Mouse (Mus musculus): ENCODE results near the gene Osbpl9. TPM values are rescaled to one million over a fixed set of nuclear protein-coding genes. Genes with fewer than 3 reads are reported as not detected.
A peak's percentile ranks its signal among the peaks of the same experiment; 100 is the strongest.

Osbpl9 gene
- polyA plus RNA-seq, 1 experiment from 2014 or later: 54.7 TPM

- Histone ChIP-seq H3K4me1 (ENCODE audit: control insufficient read depth, insufficient read depth, low read length) (peaks cover 4% of the 10 kb centered on the region; the same call in 1 of the 2 replicates), H3K27ac (replicated peaks; ENCODE audit: low read depth, low read length) (no peak overlapping the region), H3K9ac (ENCODE audit: low read depth, low read length) (no peak overlapping the region), H3K9me3 (ENCODE audit: control insufficient read depth, low read length) (no peaks in the 10 kb centered on the region), H3K4me2 (ENCODE audit: low read depth, low read length) (no peak overlapping the region), H3K36me3 (ENCODE audit: control insufficient read depth, insufficient read depth, low read length) (no peaks in the 10 kb centered on the region), H3K27me3 (replicated peaks; ENCODE audit: control insufficient read depth, insufficient read depth, low read length) (no peaks in the 10 kb centered on the region), H3K4me3 (ENCODE audit: low read depth, low read length) (no peak overlapping the region)
- DNase-seq (ENCODE audit: low spot score) (peak; percentile 15), ATAC-seq (ENCODE audit: low read depth) (no peak)
- WGBS: 49% methylated on average over 7 of the region's 7 CpGs
These were observed 34.3 kb upstream of the Osbpl9 start for GRCm38 (mm10) chr4:109236186-109236879.

- 67% methylated on average over 9 of the region's 9 CpGs for WGBS
- ATAC-seq (ENCODE audit: low read depth): no peak
These were observed 32.8 kb upstream of the Osbpl9 start for GRCm38 (mm10) chr4:109234806-109235350.

GRCm38 (mm10) chr4:109234185-109234584 is 32.1 kb upstream of the Osbpl9 start, which contains the start of gene Calr4:
Gene Calr4, plus strand, starts transcription at chr4:109234485.
- Histone ChIP-seq H3K27me3 (replicated peaks; ENCODE audit: control insufficient read depth, insufficient read depth, low read length) (no peaks in the 10 kb centered on the region), H3K27ac (replicated peaks; ENCODE audit: low read depth, low read length) (no peak within 1 kb of the TSS), H3K4me2 (ENCODE audit: low read depth, low read length) (no peak within 1 kb of the TSS), H3K9me3 (ENCODE audit: control insufficient read depth, low read length) (no peaks in the 10 kb centered on the region), H3K36me3 (ENCODE audit: control insufficient read depth, insufficient read depth, low read length) (no peaks in the 10 kb centered on the region), H3K4me1 (ENCODE audit: control insufficient read depth, insufficient read depth, low read length) (no peaks in the 10 kb centered on the region), H3K4me3 (ENCODE audit: low read depth, low read length) (no peak within 1 kb of the TSS), H3K9ac (ENCODE audit: low read depth, low read length) (no peak within 1 kb of the TSS)
- 81% methylated on average over 2 of the region's 2 CpGs for WGBS
- ATAC-seq (ENCODE audit: low read depth) (no peak), DNase-seq (ENCODE audit: low spot score) (no peak)

More at GRCm38 (mm10) chr4:109234806-109235350, 32.8 kb upstream of the Osbpl9 start:
- Histone ChIP-seq H3K4me1 (ENCODE audit: control insufficient read depth, insufficient read depth, low read length) (no peaks in the 10 kb centered on the region), H3K4me2 (ENCODE audit: low read depth, low read length) (no peak overlapping the region), H3K9me3 (ENCODE audit: control insufficient read depth, low read length) (no peaks in the 10 kb centered on the region), H3K36me3 (ENCODE audit: control insufficient read depth, insufficient read depth, low read length) (no peaks in the 10 kb centered on the region), H3K9ac (ENCODE audit: low read depth, low read length) (no peak overlapping the region), H3K4me3 (ENCODE audit: low read depth, low read length) (no peak overlapping the region), H3K27ac (replicated peaks; ENCODE audit: low read depth, low read length) (no peak overlapping the region), H3K27me3 (replicated peaks; ENCODE audit: control insufficient read depth, insufficient read depth, low read length) (no peaks in the 10 kb centered on the region)
- DNase-seq (ENCODE audit: low spot score): no peak

GRCm38 (mm10) chr4:109229766-109230279 is 27.8 kb upstream of the Osbpl9 start:
- no peak for ATAC-seq (ENCODE audit: low read depth)

GRCm38 (mm10) chr4:109226071-109226470 is 24.0 kb upstream of the Osbpl9 start:
- ATAC-seq (ENCODE audit: low read depth): no peak
- Histone ChIP-seq H3K27ac (replicated peaks; ENCODE audit: low read depth, low read length) (no peak overlapping the region), H3K9ac (ENCODE audit: low read depth, low read length) (no peak overlapping the region), H3K4me3 (ENCODE audit: low read depth, low read length) (no peak overlapping the region), H3K4me1 (ENCODE audit: control insufficient read depth, insufficient read depth, low read length) (peaks cover 9% of the 10 kb centered on the region; the same call in 1 of the 2 replicates), H3K36me3 (ENCODE audit: control insufficient read depth, insufficient read depth, low read length) (no peaks in the 10 kb centered on the region), H3K27me3 (replicated peaks; ENCODE audit: control insufficient read depth, insufficient read depth, low read length) (no peaks in the 10 kb centered on the region), H3K4me2 (ENCODE audit: low read depth, low read length) (no peak overlapping the region), H3K9me3 (ENCODE audit: control insufficient read depth, low read length) (no peaks in the 10 kb centered on the region)
- no peak for DNase-seq (ENCODE audit: low spot score)
- WGBS: 52% methylated on average over 5 of the region's 5 CpGs

More at GRCm38 (mm10) chr4:109229766-109230279, 27.8 kb upstream of the Osbpl9 start:
- Histone ChIP-seq H3K4me3 (ENCODE audit: low read depth, low read length) (no peak overlapping the region), H3K4me1 (ENCODE audit: control insufficient read depth, insufficient read depth, low read length) (peaks cover 7% of the 10 kb centered on the region; the same call in 1 of the 2 replicates), H3K4me2 (ENCODE audit: low read depth, low read length) (no peak overlapping the region), H3K27me3 (replicated peaks; ENCODE audit: control insufficient read depth, insufficient read depth, low read length) (no peaks in the 10 kb centered on the region), H3K27ac (replicated peaks; ENCODE audit: low read depth, low read length) (no peak overlapping the region), H3K9me3 (ENCODE audit: control insufficient read depth, low read length) (no peaks in the 10 kb centered on the region), H3K36me3 (ENCODE audit: control insufficient read depth, insufficient read depth, low read length) (no peaks in the 10 kb centered on the region), H3K9ac (ENCODE audit: low read depth, low read length) (no peak overlapping the region)
- no peak for DNase-seq (ENCODE audit: low spot score)
- 55% methylated on average over 7 of the region's 7 CpGs for WGBS

- 50% methylated on average over 6 of the region's 6 CpGs for WGBS
- Histone ChIP-seq H3K9me3 (ENCODE audit: control insufficient read depth, low read length) (no peaks in the 10 kb centered on the region), H3K4me3 (ENCODE audit: low read depth, low read length) (no peak overlapping the region), H3K27ac (replicated peaks; ENCODE audit: low read depth, low read length) (no peak overlapping the region; the same call in 1 of the 2 replicates), H3K4me2 (ENCODE audit: low read depth, low read length) (no peak overlapping the region), H3K9ac (ENCODE audit: low read depth, low read length) (no peak overlapping the region), H3K4me1 (ENCODE audit: control insufficient read depth, insufficient read depth, low read length) (peaks cover 9% of the 10 kb centered on the region; the same call in 1 of the 2 replicates), H3K27me3 (replicated peaks; ENCODE audit: control insufficient read depth, insufficient read depth, low read length) (no peaks in the 10 kb centered on the region), H3K36me3 (ENCODE audit: control insufficient read depth, insufficient read depth, low read length) (no peaks in the 10 kb centered on the region)
- DNase-seq (ENCODE audit: low spot score) (no peak), ATAC-seq (ENCODE audit: low read depth) (no peak)
These were observed 23.5 kb upstream of the Osbpl9 start for GRCm38 (mm10) chr4:109225606-109226005.

- no peaks in the 10 kb centered on the region for H3K36me3 ChIP-seq (ENCODE audit: control insufficient read depth, insufficient read depth, low read length)
- whole genome bisulfite sequencing: 44% methylated on average over 13 of the region's 13 CpGs
- H3K27ac ChIP-seq (replicated peaks; ENCODE audit: low read depth, low read length): peak overlapping the region; percentile 48
- no peak overlapping the region for H3K9ac ChIP-seq (ENCODE audit: low read depth, low read length)
- peak; percentile 63 for DNase-seq (ENCODE audit: low spot score)
- peaks cover 9% of the 10 kb centered on the region; the same call in 1 of the 2 replicates for H3K4me1 ChIP-seq (ENCODE audit: control insufficient read depth, insufficient read depth, low read length)
- no peak overlapping the region for H3K4me3 ChIP-seq (ENCODE audit: low read depth, low read length)
- ATAC-seq (ENCODE audit: low read depth): peak; percentile 69
- no peaks in the 10 kb centered on the region for H3K27me3 ChIP-seq (replicated peaks; ENCODE audit: control insufficient read depth, insufficient read depth, low read length)
- H3K4me2 ChIP-seq (ENCODE audit: low read depth, low read length): no peak overlapping the region
- H3K9me3 ChIP-seq (ENCODE audit: control insufficient read depth, low read length): no peaks in the 10 kb centered on the region
These were observed 22.9 kb upstream of the Osbpl9 start for GRCm38 (mm10) chr4:109224762-109225552.

- no peak for DNase-seq (ENCODE audit: low spot score)
- no peaks in the 10 kb centered on the region for H3K9me3 ChIP-seq (ENCODE audit: control insufficient read depth, low read length)
- peaks cover 9% of the 10 kb centered on the region; the same call in 1 of the 2 replicates for H3K4me1 ChIP-seq (ENCODE audit: control insufficient read depth, insufficient read depth, low read length)
- H3K4me3 ChIP-seq (ENCODE audit: low read depth, low read length): no peak overlapping the region
- H3K27ac ChIP-seq (replicated peaks; ENCODE audit: low read depth, low read length): no peak overlapping the region
- H3K4me2 ChIP-seq (ENCODE audit: low read depth, low read length): no peak overlapping the region
- no peaks in the 10 kb centered on the region for H3K27me3 ChIP-seq (replicated peaks; ENCODE audit: control insufficient read depth, insufficient read depth, low read length)
- ATAC-seq (ENCODE audit: low read depth): no peak
- H3K36me3 ChIP-seq (ENCODE audit: control insufficient read depth, insufficient read depth, low read length): no peaks in the 10 kb centered on the region
- no peak overlapping the region for H3K9ac ChIP-seq (ENCODE audit: low read depth, low read length)
- 80% methylated on average over 3 of the region's 3 CpGs for WGBS
These were observed 19.9 kb upstream of the Osbpl9 start for GRCm38 (mm10) chr4:109222001-109222400.

Data from embryonic facial prominence, embryonic 14.5 days (tissue).